Mouse (Mus musculus) heart, postnatal 36 days (tissue): ENCODE results near the gene Vdac2. TPM values are rescaled to one million over a fixed set of nuclear protein-coding genes. Genes with fewer than 3 reads are reported as not detected.

Experiments
- DNase-seq, 2 experiments: peaks; one replicate each; pipeline ENCODE4 v3.0.0; 2021 to 2022
- intact Hi-C: fragments of 180-260 bp; cut with DNase I; formaldehyde crosslinking; loops from one replicate; pipeline ENCODE4 v1.15.1; 2025
- total RNA-seq, 2 experiments: library from RNA; stranded (reverse); gene quantifications; 2 replicates each; pipeline ENCODE4 v1.2.3; 2021

The Vdac2 gene
- total RNA-seq, 2 experiments from 2014 or later = 491 to 519 TPM

DNA sequence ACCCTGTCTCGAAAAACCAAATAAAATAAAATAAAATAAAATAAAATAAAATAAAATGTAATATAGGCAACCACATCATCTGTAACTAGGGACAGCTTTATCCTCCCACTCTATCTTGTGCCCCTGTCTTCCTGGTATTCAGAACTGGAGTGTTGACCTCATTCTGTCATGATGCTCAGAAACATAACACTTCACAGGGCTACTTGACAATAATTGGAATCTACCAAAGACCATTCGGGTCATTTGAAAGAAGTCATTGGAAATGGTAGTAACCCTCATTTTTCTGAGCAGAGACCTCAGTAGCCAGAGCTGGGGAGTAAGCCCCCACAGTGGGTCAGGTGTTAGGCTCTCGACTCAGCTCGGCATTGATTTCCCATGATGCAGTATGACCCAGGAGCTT lies 10.4 kb upstream of the Vdac2 start:
- intact Hi-C loops = no loop called here
- no peak for DNase-seq

DNA sequence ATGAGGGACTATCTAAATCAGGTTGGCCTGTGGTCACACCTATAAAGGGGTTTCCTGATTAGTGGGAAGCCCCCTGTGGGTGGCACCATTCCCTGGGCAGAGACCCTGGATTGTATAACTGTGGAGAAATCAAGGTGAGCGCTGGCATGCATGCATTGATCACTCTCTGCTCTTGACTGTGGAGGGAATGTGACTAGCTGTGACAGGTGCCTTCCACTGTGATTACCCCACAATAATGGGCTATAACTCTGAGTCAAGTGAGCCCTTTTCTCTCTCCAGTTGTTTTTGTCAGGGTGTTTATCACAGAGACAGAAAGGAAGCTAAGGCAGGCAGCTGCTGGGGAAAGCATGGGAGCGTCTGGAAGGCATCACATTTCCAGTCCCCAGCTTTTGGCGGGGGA lies 8.8 kb upstream of the Vdac2 start:
- intact Hi-C loops = no loop called here
- no peak for DNase-seq

DNA sequence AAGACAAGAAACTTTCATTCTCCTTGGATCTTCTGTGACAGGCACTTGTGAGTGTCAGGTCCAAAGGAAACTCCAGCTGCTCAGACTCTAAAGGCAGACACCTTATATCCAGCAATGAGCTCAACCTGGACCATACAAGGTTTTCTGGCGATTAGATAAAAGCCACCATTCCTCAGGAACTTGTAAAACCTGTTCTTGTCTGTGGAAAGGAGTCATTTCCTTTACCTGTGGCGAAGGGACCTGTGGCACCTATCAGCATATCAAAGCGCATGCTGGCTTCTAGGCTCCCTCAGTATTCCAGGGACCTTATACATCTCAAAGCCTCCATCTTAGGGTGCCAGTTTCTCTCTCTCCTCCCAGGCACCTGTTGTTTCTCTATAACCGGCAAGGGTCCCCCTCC lies 7.6 kb upstream of the Vdac2 start:
- no peak for DNase-seq
- intact Hi-C loops = no loop called here

DNA sequence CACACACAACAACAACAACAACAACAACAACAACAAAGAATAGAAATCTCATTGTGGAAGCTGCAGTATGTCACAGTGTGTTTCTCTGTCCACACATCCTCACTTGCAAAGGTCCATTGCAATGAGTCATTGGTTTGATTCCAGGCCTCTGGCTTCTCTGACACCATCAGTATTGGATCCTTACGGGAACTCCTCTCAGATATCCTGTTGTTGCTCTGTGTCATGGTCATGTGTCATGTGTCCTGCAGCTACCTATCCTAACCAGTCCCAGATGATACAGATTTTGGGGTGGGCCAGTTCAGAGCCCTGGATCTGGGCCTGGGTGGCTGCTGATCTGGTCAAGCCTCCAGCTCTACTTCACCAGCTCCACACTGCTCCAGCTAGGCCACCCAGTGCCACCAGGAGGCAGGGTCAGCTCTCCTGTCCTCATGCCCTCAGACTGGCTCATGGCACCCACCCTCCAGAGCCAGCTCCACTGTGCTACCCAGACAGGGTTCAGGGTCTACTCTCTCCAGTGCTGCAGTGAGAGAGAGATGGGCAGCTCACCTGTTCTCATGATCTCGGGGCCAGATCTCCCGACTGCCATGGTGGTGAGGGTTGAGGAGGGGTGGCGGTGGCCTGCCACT lies 4.0 kb upstream of the Vdac2 start:
- intact Hi-C loops = no loop called here
- DNase-seq = no peak

- DNase-seq = no peak
- intact Hi-C loops = no loop called here
Observed at GRCm38 (mm10) chr14:21822307-21822706, 2.7 kb upstream of the Vdac2 start.

GRCm38 (mm10) chr14:21822795-21823374 lies 2.2 kb upstream of the Vdac2 start:
- DNase-seq = peak; percentile 84 to 88
- intact Hi-C loops = no loop called here

GRCm38 (mm10) chr14:21823897-21824296 lies 1.1 kb upstream of the Vdac2 start:
- intact Hi-C loops = no loop called here

DNA sequence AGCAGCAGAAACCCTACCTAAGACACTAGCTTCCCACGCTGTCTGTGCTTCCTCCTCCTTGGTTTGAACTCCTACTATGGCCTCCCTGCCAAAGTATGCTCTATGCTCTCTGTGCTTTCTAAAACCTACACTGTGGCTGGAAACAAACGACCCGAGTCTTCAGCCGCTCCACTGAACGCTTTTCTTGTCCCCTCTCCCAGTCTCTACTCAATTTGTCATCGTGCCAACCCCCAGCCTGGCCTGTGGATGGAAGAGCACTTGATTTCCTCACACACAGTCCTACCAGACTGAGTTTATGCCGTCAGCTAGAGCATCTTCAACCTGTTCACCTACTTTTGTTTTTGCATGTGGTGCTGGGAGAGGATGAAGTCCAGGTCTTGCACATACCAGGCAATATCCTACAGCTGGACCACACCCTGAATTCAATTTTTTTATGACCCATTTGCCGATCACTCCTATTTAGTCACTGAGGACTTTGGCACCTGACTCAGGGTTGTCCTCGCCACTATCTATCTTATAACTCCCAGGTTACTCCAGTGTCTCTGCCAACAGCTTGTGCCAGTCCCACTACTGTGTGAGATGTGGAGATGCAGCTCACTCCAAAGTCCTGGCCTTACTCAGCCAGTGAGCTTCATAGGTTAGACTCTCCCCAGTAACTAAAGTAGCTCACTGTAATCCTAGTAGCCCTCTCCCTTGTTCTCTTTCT lies 901 bp downstream of the Vdac2 start:
- intact Hi-C loops = no loop called here
- no peak for DNase-seq

More at GRCm38 (mm10) chr14:21823897-21824296, 1.1 kb upstream of the Vdac2 start:
- no peak for DNase-seq

DNA sequence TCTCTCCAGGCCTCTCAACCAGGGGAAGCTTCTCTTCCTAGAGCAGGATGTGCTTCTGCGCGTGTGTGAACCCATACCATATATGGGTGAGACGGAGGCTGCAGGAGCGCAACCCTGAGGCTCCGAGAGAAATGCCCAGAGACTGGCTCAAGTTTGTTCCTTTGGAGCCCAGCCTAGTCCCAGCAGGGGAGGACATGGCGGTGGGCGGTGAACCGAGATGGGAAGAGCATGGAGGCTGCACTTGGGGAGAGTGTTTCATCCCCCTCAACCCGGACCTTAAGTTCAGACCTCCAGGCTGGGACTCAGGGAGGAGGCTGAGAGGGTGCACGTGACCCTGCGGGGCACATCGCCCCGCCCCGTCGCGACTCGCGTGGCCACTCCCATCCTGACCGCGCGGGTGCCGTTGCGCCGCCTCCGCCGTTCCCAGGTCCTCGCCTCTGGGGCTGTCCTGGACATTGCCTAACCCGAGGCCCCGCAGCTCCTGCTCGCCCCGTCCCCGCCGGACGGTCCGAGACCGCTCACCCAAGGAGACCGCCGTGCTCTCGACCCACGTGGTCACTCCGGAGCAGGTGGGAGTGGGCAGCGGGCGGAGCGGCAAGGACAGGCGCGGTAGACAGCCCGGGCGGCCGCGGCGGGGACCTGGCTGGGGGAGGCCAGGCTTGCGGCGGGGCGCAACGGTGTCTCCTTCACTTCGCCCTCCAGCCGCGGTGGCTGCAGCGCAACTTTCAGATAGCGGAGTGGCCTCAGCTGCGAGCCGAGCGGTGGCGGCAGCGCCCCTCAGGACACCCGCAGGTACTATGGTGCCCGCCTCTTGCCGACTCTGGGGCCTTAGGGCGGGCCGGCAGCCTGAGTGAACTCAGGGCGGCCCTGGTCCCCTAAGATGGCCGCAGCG lies 6.1 kb downstream of the Vdac2 start:
- intact Hi-C loops = no loop called here
- peak; percentile 96 to 99 for DNase-seq

DNA sequence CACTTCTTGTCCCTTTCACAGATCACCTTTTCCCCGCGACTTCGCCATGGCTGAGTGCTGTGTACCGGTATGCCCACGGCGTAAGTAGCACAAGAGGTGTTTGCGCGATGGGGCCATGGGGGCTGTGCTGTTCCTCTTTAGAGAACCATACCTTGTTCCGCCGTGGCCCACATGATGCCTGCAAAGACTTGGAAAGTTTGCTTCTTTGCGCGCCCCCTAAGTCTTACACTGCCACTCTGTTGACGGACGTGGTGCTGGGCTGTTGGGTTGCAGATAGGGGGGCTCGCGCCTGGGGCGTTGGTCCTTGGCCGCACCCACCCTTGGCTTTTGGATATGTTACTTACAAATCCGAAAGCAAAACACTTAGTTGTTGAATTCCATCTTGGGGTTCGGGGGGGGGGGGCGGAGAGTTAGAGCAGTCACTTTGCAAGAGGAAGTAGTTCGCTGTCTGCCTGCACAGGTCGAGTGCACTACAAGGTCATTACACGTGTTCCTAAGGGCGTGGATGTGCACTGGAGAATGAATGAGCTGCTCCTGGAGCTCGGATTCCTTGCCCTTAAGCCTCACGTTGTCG lies 6.9 kb downstream of the Vdac2 start:
- DNase-seq = no peak
- intact Hi-C loops = loop anchor here (1.0 kb wide), 1 partner anchor 14 kb away; no protein-coding TSS in a partner anchor

DNA sequence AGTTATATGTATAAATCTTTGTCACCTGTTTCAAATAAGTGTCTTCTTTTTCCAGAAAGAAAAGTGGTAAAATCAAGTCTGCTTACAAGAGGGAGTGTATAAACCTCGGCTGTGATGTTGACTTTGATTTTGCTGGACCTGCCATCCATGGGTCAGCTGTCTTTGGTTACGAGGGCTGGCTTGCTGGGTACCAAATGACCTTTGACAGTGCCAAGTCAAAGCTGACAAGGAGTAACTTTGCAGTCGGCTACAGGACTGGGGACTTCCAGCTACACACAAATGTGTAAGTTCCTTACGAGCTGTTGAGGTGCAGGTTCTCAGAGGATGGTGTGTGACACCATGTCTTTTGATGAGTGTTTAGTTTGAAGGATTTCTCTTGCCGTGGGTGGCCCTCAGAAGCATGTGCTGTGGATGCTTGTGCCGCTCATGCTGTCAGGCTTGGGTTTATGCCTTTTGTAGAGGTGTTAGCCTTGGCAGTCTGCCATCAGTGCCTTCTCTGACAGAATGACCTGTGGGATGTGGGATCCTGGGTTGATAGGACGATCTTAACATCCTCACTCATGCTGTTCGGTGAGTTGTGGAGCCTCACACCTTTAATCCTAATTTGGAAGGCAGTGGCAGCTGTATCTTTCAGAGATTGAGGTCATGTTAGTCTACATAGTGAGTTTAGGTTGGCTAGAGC lies 13.4 kb downstream of the Vdac2 start:
- intact Hi-C loops = no loop called here
- DNase-seq = no peak

GRCm38 (mm10) chr14:21841819-21842592 lies 17.0 kb downstream of the Vdac2 start:
- no peak for DNase-seq
- intact Hi-C loops = no loop called here

DNA sequence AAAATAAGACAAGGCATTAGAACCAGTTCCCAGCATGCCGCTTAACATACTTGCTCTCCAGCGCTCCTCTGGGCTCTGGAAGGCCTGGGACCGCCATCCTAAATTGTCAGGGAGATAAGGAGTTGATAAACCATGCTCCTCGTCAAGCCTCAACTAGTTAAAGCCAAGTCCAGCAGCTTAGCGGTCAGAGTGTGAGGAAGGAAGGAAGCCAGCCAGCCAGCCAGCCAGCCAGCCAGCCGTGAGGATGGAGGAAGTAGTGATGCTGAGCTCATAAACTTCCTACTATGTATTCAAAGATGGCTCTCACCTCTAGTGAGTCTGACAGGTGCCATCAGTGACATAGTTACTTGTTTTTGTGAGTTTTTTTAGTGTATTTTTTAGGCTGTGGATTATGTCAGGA lies 18.2 kb downstream of the Vdac2 start:
- no peak for DNase-seq
- intact Hi-C loops = no loop called here

DNA sequence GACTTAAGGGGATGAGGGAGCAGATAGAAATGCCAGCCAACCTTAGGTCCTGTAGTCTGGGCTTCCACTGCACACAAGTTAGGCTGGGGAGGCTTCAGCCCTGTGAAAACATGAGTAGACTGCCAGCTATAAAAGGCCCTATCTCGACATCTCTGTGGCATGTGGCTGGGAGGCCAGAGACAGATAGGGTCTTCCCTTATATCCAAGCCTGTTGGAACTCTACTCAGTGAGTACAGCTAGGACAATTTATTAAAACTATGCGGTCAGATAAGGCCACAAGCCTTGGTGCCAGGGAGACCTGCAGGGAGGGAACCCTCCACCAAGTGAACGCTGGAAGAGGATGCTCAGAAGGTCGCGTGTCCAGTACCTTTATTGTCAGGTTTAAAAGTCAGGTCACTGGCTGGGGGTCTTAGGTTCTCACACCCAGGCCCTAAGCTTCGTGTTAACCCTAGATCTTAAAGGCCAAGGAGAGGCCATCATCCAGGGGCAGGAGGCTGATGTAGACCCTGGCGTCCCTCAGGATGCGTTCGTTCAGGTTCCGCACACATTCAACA lies 21.9 kb downstream of the Vdac2 start:
- no peak for DNase-seq
- intact Hi-C loops = loop anchor here (1.0 to 5.0 kb wide), 2 partner anchors 15 to 710 kb away; no protein-coding TSS in a partner anchor

- peak in 1 of 2 experiments; percentile 34 for DNase-seq
- intact Hi-C loops = loop anchor here (2.0 to 5.0 kb wide), 2 partner anchors 97 to 710 kb away; partner anchors contain the start of genes Dusp13 and Samd8
Observed at GRCm38 (mm10) chr14:21847381-21848165, 22.5 kb downstream of the Vdac2 start.

DNA sequence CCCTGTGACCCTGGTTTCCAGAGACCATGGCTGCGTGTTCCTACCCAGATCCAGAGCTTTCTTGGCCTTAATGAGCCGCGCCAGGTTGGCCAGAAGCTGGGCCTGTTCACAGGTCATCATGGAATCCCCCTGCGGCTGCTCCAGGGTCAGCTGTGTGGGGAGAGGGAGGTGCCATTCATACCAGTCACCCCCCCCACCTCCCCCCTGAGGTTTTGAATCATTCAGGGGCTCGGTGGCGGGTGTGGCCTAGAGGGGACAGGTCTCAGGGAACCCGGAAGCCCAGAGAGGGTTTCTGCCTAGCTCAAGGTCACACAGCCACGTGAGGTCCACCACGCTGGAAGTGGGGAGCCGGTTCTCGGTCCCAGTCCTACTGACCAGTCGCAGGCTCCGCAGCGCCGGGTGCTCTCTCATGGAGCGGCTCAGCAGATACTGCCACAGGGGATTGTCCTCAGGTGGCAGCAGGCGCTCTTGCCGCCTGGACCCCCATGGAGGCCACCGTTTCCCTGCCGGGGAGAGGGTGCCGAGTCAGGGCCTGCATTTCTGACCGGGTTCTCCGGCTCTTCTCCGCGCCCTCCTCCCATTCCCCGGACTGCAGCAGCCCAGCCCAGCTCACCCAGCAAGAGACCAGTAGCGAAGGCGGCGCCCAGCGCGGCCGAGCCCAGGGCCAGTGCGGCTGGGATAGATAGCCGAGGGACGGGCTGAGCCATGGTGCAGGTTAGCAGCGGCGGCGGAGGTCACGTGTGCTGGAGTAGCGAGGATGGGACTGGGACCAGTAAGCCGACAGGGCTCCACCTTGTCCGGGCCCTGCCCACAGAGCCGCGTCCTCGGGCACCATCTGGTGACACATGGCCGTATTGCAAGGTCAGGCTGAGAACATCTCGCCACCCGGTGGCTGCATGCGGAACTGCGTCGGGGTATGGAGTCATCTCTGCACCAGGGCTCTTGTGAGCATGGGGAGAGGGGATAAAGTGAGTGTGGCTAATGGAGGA lies 23.4 kb downstream of the Vdac2 start, which contains the start of gene Comtd1:
TSS of gene Comtd1 (minus strand) at position 812 of the 989 bp plus-strand sequence.
- intact Hi-C loops = loop anchor here (1.0 to 5.0 kb wide), 3 partner anchors 36 to 711 kb away; partner anchors contain the start of genes Dusp13 and Samd8

More for the DNA sequence above, 23.4 kb downstream of the Vdac2 start, which contains the start of gene Comtd1:
- peak; percentile 97 to 98 for DNase-seq
